Mouse (Mus musculus) G1E (cell line): ENCODE results near the gene Kcnj6. TPM values are rescaled to one million over a fixed set of nuclear protein-coding genes. Genes with fewer than 3 reads are reported as not detected.

Experiments
- ATAC-seq: 2 replicates; pipeline ENCODE4 v1.8.0; 2016; ENCODE audit warnings: mild to moderate bottlenecking; ENCODE audit not compliant: insufficient number of reproducible peaks, poor library complexity, low FRiP score, severe bottlenecking; ENCODE audit errors: extremely low read depth
- DNase-seq: peaks from one replicate; pipeline ENCODE4 v3.0.0; 2012; ENCODE audit warnings: low spot score
- H3K27me3 ChIP-seq: 2 replicates; pipeline ENCODE4 v1.6.1; 2012; ENCODE audit warnings: mild to moderate bottlenecking, low read length, inconsistent platforms; ENCODE audit not compliant: insufficient read depth
- H3K36me3 ChIP-seq: replicated peaks from 2 replicates; pipeline ENCODE3; 2012; ENCODE audit warnings: mild to moderate bottlenecking, inconsistent platforms
- H3K4me1 ChIP-seq: 2 replicates; pipeline ENCODE4 v1.6.1; 2012; ENCODE audit warnings: low read depth, low read length, inconsistent platforms, mixed read lengths; ENCODE audit not compliant: insufficient read depth
- H3K4me3 ChIP-seq: 2 replicates; pipeline ENCODE4 v1.5.1; 2012; ENCODE audit warnings: low read depth, mild to moderate bottlenecking, inconsistent platforms, low read length, moderate library complexity, mixed read lengths
- H3K9me3 ChIP-seq: replicated peaks from 2 replicates; pipeline ENCODE4 v1.6.1; 2012; ENCODE audit warnings: inconsistent platforms
- CTCF ChIP-seq: IDR thresholded peaks from 2 replicates; pipeline ENCODE4 v1.5.1; 2012; ENCODE audit warnings: low read depth, low read length, inconsistent platforms, mixed read lengths
- GATA1 ChIP-seq: IDR thresholded peaks from 2 replicates; pipeline ENCODE4 v1.6.1; 2012; ENCODE audit warnings: borderline replicate concordance, low read length, inconsistent platforms, mixed read lengths
- GATA2 ChIP-seq: IDR thresholded peaks from 2 replicates; pipeline ENCODE4 v1.6.1; 2012; ENCODE audit warnings: low read depth, low read length, inconsistent platforms, borderline replicate concordance
- POLR2AphosphoS5 ChIP-seq: IDR thresholded peaks from 2 replicates; pipeline ENCODE4 v1.6.1; 2012; ENCODE audit warnings: low read depth, low read length, inconsistent platforms; ENCODE audit not compliant: insufficient replicate concordance
- TAL1 ChIP-seq: conservative IDR thresholded peaks from 2 replicates; pipeline ENCODE4 v1.6.1; 2012; ENCODE audit warnings: low read depth, low read length, inconsistent platforms, mixed read lengths
- polyA plus RNA-seq: library from polyadenylated mRNA; stranded (reverse); fragments of >175 nt; gene quantifications from 2 replicates; pipeline ENCODE4 v1.2.3, GENCODE M21; 2012
- total RNA-seq, 2 experiments: library from RNA; stranded (forward) in 1 of 2; stranded (reverse) in 1 of 2; fragments of 200-1000 nt in 1 of 2; fragments of >200 nt in 1 of 2; fragmentation: Nextera tagmentation in 1 of 2; gene quantifications; 2 replicates each; pipeline ENCODE4 v1.2.3; 2014 to 2017

Kcnj6 gene
- total and polyA plus RNA-seq, 3 experiments = 0.22 TPM; not detected in 2

DNA sequence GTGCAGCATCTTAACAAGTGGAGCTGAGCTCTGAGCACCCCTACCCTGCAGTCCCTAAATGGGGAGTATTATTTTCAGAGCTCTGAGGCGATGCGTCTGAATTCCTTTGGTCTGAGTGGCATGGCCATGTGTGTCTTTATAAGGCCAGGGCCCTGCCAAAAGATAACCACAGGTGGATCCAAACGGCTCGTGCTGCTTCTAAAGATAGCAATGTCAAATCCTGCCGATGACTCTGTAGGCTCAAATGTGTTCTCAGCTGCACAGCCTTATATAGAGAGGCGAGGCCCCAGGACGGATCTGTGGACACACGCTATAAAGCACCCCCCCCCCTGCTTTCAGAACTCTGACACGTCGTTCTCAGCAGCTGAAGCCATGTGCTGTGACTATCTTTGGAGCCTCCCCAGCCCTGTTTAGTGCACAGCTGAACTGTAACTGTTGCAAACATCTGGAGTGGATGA is 275.9 kb downstream of the Kcnj6 start:
- no peak for ATAC-seq
- TF ChIP-seq CTCF = no peak
- TF ChIP-seq POLR2AphosphoS5 = no peak
- no peak for TF ChIP-seq GATA1
- TF ChIP-seq TAL1 = no peak
- no peak for TF ChIP-seq GATA2
- Histone ChIP-seq H3K27me3 (peaks cover 12% of the 10 kb centered on the region; the same call in 1 of the 2 replicates), H3K36me3 (no peaks in the 10 kb centered on the region), H3K4me3 (no peak overlapping the region), H3K9me3 (peaks cover 6% of the 10 kb centered on the region), H3K4me1 (no peaks in the 10 kb centered on the region)
- no peak for DNase-seq

DNA sequence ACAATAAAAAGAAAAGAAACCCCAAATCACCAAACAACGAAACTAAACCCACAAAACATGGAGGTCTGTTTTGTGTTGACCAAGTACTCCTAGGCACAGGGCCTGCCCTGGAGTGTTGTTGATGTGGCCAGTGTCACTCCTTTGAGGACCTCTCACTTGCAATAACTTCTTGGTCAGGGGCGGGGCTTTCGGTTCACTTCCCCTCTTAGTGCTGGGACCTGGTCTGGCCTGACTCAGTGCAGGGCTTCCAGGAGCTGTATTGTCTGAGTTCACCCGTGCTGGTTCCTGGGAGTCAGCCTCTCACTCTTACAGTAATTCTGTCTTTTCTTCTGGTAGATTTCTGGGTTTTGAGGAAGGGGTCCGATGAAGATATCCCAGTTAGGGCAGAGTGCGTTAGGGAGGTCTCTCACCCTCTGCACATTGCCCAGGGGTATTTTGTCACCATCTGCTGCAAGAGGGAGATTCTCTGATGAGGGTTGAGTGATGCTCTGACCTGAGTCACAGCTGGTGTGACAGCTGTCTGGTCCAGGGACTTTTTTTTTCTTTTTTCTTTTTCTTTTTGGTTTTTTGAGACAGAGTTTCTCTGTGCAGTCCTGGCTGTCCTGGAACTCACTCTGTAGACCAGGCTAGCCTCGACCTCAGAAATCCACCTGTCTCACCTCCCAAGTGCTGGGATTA is 276.9 kb downstream of the Kcnj6 start:
- ATAC-seq (no peak), DNase-seq (no peak)
- peaks cover 15% of the 10 kb centered on the region; the same call in 1 of the 2 replicates for H3K27me3 ChIP-seq
- no peaks in the 10 kb centered on the region for H3K36me3 ChIP-seq
- TF ChIP-seq GATA2 (no peak), CTCF (no peak), GATA1 (no peak), TAL1 (no peak), POLR2AphosphoS5 (no peak)
- peaks cover 12% of the 10 kb centered on the region for H3K9me3 ChIP-seq
- H3K4me3 ChIP-seq = no peak overlapping the region
- no peaks in the 10 kb centered on the region for H3K4me1 ChIP-seq

DNA sequence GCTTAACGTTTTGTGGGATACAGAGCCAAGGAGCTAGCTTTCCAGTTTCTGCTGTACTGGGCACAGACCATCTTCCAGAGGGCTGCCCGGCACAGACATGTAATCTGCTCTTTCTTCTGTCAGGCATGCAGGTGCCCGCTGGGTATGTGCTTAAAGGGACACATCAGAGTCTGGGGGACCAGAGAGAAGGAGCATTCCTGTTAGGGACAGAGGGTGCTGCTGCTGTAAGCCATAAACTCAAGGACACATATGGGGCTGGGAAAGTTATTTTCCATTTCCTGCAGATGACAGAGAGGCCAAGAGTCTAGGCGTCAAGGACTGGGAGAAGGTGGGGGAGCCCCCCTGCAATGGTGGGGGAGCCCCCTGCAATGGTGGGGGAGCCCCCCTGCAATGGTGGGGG is 278.0 kb downstream of the Kcnj6 start:
- peaks cover 12% of the 10 kb centered on the region for H3K9me3 ChIP-seq
- no peak overlapping the region for H3K4me3 ChIP-seq
- no peaks in the 10 kb centered on the region for H3K4me1 ChIP-seq
- H3K27me3 ChIP-seq = peaks cover 13% of the 10 kb centered on the region; the same call in 1 of the 2 replicates
- DNase-seq = no peak
- no peaks in the 10 kb centered on the region for H3K36me3 ChIP-seq
- ATAC-seq = no peak
- no peak for TF ChIP-seq GATA1
- TF ChIP-seq POLR2AphosphoS5 = no peak

DNA sequence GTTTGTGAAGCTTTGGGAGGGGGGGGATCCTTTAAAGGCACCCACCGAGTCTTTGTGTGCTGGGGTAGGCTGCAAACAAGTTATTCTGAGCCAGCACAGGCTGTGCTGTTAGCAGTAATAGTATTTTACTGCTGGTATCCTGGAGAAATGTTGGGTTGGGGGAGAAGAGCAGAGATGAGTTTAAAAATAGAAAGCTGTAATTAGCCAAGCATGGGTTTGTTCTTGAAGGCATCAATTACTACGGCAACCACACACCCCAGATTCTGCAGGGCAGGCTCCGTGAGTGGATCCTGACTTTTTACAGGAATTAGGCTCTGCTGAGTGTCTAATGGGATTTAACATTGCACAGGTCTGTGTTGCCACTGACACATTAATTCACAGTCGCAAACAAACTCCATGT is 278.6 kb downstream of the Kcnj6 start:
- TF ChIP-seq POLR2AphosphoS5 (no peak), GATA2 (no peak), CTCF (no peak), GATA1 (no peak), TAL1 (no peak)
- no peak for ATAC-seq
- H3K4me1 ChIP-seq = peaks cover under 1% of the 10 kb centered on the region; the same call in 1 of the 2 replicates
- no peaks in the 10 kb centered on the region for H3K36me3 ChIP-seq
- H3K27me3 ChIP-seq = peaks cover 9% of the 10 kb centered on the region; the same call in 1 of the 2 replicates
- H3K9me3 ChIP-seq = peaks cover 12% of the 10 kb centered on the region
- DNase-seq = no peak
- no peak overlapping the region for H3K4me3 ChIP-seq

DNA sequence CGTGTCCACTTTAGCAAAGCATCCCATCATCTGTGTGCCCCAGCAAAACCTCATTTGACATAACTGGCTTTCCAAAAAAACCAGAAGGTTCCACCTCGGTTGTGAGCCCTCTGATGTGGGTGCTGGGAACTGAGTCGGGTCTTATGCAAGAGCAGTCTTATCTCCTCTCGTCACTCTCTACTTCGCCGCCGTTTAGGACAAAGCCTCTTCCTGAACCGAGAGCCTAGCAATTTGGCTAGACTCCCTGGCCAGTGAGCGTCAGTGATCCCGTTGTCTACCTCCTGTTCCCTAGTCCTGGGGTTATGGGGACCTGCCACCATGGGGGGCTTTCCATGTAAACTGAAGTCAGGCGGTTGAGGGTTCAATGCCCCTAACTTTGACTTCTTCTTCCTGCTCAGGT is 280.4 kb downstream of the Kcnj6 start:
- Histone ChIP-seq H3K27me3 (peaks cover 8% of the 10 kb centered on the region; the same call in 1 of the 2 replicates), H3K36me3 (no peaks in the 10 kb centered on the region), H3K4me3 (no peak overlapping the region), H3K4me1 (peaks cover 7% of the 10 kb centered on the region), H3K9me3 (peaks cover 12% of the 10 kb centered on the region)
- TF ChIP-seq GATA1 = no peak
- no peak for ATAC-seq
- no peak for DNase-seq

DNA sequence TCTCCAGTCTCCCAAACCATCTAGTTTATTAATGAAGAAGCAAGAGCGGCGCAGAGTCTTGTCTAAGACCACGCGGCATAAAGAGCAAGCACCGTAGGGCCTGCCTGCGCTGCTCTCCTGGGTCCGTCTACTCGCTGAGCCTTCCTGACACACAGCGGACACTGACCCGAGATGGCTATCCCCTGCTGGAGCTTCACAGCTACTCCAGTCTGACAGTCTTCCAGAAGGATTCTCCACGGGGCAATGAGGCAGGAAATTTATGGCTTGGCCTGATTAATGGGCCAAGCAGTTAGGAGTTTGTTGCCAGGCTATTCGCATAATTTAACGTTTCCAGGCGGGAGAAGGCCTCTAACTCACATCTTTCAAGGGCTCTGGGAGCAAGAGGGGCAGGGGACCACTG is 283.0 kb downstream of the Kcnj6 start:
- DNase-seq (no peak), ATAC-seq (no peak)
- H3K27me3 ChIP-seq = peaks cover 17% of the 10 kb centered on the region
- H3K4me3 ChIP-seq = no peak overlapping the region
- H3K36me3 ChIP-seq = no peaks in the 10 kb centered on the region
- H3K9me3 ChIP-seq = peaks cover 12% of the 10 kb centered on the region
- TF ChIP-seq GATA2 (no peak), TAL1 (no peak), GATA1 (no peak), CTCF (no peak), POLR2AphosphoS5 (no peak)
- H3K4me1 ChIP-seq = peaks cover 7% of the 10 kb centered on the region

DNA sequence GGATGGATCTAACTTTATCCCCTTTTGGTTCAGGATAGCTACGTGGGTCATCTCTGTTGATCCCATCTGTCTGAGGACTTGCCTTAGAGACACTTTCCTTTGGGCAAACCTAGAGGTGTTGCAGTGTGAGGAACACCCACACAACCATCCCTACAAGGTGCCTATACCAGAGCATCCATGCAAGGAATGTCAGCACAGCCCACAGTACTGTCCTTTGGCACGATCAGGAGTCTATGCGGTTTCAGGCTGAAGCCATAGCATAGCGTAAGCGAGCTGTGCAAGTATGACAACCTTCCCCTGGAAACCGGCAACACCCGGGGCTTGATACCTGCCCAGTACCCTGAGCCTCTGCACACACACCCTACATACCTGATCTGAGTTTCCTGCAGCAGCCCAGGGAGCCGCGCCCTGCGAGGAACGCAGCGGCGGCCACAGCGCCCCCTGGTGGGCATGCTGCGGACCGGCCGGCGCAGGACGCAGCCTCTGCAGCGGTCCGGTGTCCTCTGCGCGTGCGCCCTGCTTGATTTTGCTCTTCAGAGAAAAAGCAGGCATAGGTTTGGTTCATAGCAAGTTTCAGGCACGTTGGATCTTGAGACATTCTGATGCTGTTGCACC is 283.9 kb downstream of the Kcnj6 start:
- Histone ChIP-seq H3K36me3 (no peaks in the 10 kb centered on the region), H3K9me3 (peaks cover 12% of the 10 kb centered on the region), H3K4me1 (peaks cover 7% of the 10 kb centered on the region), H3K4me3 (no peak overlapping the region), H3K27me3 (peaks cover 17% of the 10 kb centered on the region)
- DNase-seq (peak; percentile 28), ATAC-seq (no peak)
- TF ChIP-seq POLR2AphosphoS5 (no peak), CTCF (peak; percentile 67)
